Mouse (Mus musculus): ENCODE data around the gene Acsbg1.
A peak's percentile ranks its signal among the peaks of the same experiment; 100 is the strongest.
"Not testable (repeated sequence)": the region's sequence is repeated elsewhere in the genome, so short reads cannot be mapped to it uniquely, and the experiment has no call there.

Acsbg1 gene

GRCm38 (mm10) chr9:54614182-54614850, 47.4 kb downstream of the Acsbg1 start:
- peak; percentile 60 for DNase-seq (ENCODE audit: low read depth, low spot score)

- no peak for DNase-seq (ENCODE audit: low read depth, low spot score)
Observed at GRCm38 (mm10) chr9:54612781-54613191, 48.9 kb downstream of the Acsbg1 start.

- peak; percentile 64 for DNase-seq (ENCODE audit: low read depth, low spot score)
Observed at GRCm38 (mm10) chr9:54604886-54605285, 56.8 kb downstream of the Acsbg1 start.

- DNase-seq (ENCODE audit: low read depth, low spot score) = no peak
Observed at GRCm38 (mm10) chr9:54604131-54604654, 57.5 kb downstream of the Acsbg1 start.

GRCm38 (mm10) chr9:54602916-54603315, 58.8 kb downstream of the Acsbg1 start:
- no peak for DNase-seq (ENCODE audit: low read depth, low spot score)

GRCm38 (mm10) chr9:54602386-54602785, 59.3 kb downstream of the Acsbg1 start:
- DNase-seq (ENCODE audit: low read depth, low spot score) = no peak

GRCm38 (mm10) chr9:54596752-54597465, 64.8 kb downstream of the Acsbg1 start:
- no peak for DNase-seq (ENCODE audit: low read depth, low spot score)

GRCm38 (mm10) chr9:54593652-54594051, 68.0 kb downstream of the Acsbg1 start:
- DNase-seq (ENCODE audit: low read depth, low spot score) = peak; percentile 91

- no peak for DNase-seq (ENCODE audit: low read depth, low spot score)
Observed at GRCm38 (mm10) chr9:54587863-54588262, 73.8 kb downstream of the Acsbg1 start.

- peak; percentile 96 for DNase-seq (ENCODE audit: low read depth, low spot score)
Observed at GRCm38 (mm10) chr9:54586199-54587061, 75.2 kb downstream of the Acsbg1 start, which contains the start of gene Idh3a. Idh3a (plus strand) TSS chr9:54586334.

- no peak for DNase-seq (ENCODE audit: low read depth, low spot score)
Observed at GRCm38 (mm10) chr9:54585839-54586198, 75.9 kb downstream of the Acsbg1 start.

- not testable (repeated sequence) for DNase-seq (ENCODE audit: low read depth, low spot score)
Observed at GRCm38 (mm10) chr9:54584127-54584526, 77.5 kb downstream of the Acsbg1 start.

- DNase-seq (ENCODE audit: low read depth, low spot score) = no peak
Observed at GRCm38 (mm10) chr9:54583712-54584111, 78.0 kb downstream of the Acsbg1 start.

GRCm38 (mm10) chr9:54571130-54571839, 90.4 kb downstream of the Acsbg1 start:
- no peak for DNase-seq (ENCODE audit: low read depth, low spot score)

- DNase-seq (ENCODE audit: low read depth, low spot score) = peak; percentile 49
Observed at GRCm38 (mm10) chr9:54568732-54569131, 92.9 kb downstream of the Acsbg1 start.

GRCm38 (mm10) chr9:54566958-54567357, 94.7 kb downstream of the Acsbg1 start:
- no peak for DNase-seq (ENCODE audit: low read depth, low spot score)

- no peak for DNase-seq (ENCODE audit: low read depth, low spot score)
Observed at GRCm38 (mm10) chr9:54560831-54561601, 100.7 kb downstream of the Acsbg1 start.

GRCm38 (mm10) chr9:54559771-54560471, 101.7 kb downstream of the Acsbg1 start, which contains the start of gene Cib2:
Cib2 (minus strand) TSS chr9:54560218.
- DNase-seq (ENCODE audit: low read depth, low spot score) = peak; percentile 46

- no peak for DNase-seq (ENCODE audit: low read depth, low spot score)
Observed at GRCm38 (mm10) chr9:54558731-54559130, 102.9 kb downstream of the Acsbg1 start.

- DNase-seq (ENCODE audit: low read depth, low spot score) = no peak
Observed at GRCm38 (mm10) chr9:54555044-54555443, 106.6 kb downstream of the Acsbg1 start.
